Mouse (Mus musculus): ENCODE results near the gene Tnnt3. TPM values are rescaled to one million over a fixed set of nuclear protein-coding genes. Genes with fewer than 3 reads are reported as not detected.

The Tnnt3 gene
- 0.68 and 1.0 TPM in 2 replicates for polyA plus RNA-seq (2015; fragmentation: Nextera tagmentation; extraction: Ambion mirVana)

DNA sequence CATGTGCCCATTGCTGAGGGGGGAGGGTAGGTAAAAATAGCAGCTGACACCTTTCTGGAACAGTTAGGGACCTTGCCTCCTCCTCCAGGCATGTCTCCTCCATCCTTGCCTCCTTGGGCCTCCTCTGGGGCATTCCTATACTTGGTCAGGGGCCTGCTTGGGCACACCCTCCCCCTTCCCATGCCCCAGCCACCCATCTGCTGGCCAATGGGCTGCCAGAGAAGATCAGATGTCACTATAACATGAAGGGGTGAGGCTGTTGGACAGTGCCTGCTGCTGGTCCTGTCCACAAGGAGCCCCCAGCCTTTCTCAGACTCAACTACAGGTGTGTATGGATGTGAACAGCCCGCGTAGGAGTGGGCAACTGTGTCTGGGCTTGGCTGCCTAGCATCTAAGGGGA lies at the start of gene Tnnt3:
TSS of gene Tnnt3 (plus strand) at position 262 of the 400 bp plus-strand sequence.
- Histone ChIP-seq H3K9me3 (no peaks in the 10 kb centered on the region), H3K9ac (replicated peaks) (no peak within 1 kb of the TSS), H3K4me2 (replicated peaks) (no peak within 1 kb of the TSS), H3K36me3 (no peaks in the 10 kb centered on the region), H3K27ac (no peak within 1 kb of the TSS), H3K4me1 (replicated peaks) (no peaks in the 10 kb centered on the region), H3K27me3 (no peaks in the 10 kb centered on the region), H3K4me3 (replicated peaks) (no peak within 1 kb of the TSS)
- no peak for ATAC-seq
- WGBS: 88% methylated on average over 2 of the region's 2 CpGs

DNA sequence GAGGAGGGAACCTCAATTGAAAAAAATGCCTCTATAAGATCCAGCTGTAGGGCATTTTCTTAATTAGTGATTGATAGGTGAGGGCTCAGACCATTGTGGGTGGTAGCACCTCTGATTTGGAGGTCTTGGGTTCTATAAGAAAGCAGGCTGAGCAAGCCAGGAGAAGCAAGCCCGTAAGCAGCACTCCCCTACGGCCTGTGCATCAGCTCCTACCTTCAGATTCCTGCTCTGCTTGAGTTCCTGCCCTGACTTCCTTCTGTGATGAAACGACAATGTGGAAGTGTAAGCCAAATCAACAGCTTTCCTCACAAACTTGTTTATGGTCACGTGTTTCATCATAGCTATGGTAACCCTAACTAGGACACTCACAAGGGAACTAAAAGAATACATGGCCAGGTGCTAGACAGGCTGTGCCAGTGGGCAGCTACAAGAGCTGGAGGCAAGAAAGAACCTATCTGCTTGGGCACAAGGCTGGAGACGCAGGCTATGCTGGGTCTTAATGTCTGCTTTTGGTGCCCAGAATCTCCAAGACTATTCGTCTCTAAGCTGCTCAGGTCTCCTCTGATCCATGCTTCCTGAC lies 49.5 kb upstream of the Tnnt3 start:
- no peaks in the 10 kb centered on the region for H3K36me3 ChIP-seq
- no peak overlapping the region for H3K27ac ChIP-seq
- no peak for ATAC-seq
- no peaks in the 10 kb centered on the region for H3K27me3 ChIP-seq
- H3K9ac ChIP-seq (replicated peaks): no peak overlapping the region
- H3K4me1 ChIP-seq (replicated peaks): no peaks in the 10 kb centered on the region
- no peak overlapping the region for H3K4me3 ChIP-seq (replicated peaks)
- H3K4me2 ChIP-seq (replicated peaks): no peak overlapping the region
- 85% methylated on average over 6 of the region's 6 CpGs for WGBS
- H3K9me3 ChIP-seq: no peaks in the 10 kb centered on the region

DNA sequence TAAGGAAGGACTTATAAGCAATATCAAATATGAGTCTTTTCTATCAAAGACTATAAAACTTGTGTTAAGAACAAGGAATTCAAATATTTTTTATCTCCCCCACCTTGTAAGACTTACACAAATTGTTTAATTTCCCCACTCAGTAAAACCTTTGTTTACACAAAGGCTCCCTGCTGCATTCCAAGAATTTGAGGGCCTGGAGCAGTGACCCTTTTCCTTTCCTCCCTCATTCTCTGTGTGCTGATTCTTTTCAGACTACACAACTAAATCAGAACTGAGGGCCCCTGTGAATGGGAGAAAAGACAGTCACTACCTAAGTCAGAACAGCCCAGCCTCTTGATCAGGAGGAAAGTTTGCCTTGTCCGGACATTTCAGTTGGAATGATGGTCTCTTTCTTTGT lies 43.9 kb upstream of the Tnnt3 start:
- H3K9ac ChIP-seq (replicated peaks): no peak overlapping the region
- 13% methylated on average over 1 of the region's 1 CpGs for WGBS
- H3K36me3 ChIP-seq: no peaks in the 10 kb centered on the region

DNA sequence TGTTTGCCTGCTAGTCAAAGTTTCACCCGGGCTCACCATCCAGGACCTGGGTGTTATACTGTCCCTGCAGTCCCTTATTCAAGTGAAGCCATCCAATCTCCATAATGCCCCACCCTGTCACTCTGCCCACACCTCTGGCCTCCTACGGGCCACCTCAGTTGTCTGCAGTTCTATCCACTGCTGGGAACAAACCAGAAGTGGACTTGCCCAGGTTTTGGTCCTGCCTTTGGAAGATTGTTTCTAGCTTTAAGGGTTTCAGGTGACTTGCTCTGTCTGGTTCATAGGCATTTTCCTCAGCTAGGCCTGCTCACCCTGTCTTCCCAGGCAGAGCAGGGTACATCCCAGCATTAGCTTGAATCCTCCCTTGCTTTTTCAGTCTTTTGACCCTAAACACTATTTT lies 43.4 kb upstream of the Tnnt3 start:
- H3K27ac ChIP-seq: no peak overlapping the region
- H3K9me3 ChIP-seq: no peaks in the 10 kb centered on the region
- H3K4me3 ChIP-seq (replicated peaks): no peak overlapping the region
- H3K4me1 ChIP-seq (replicated peaks): peaks cover 20% of the 10 kb centered on the region
- no peak overlapping the region for H3K4me2 ChIP-seq (replicated peaks)
- ATAC-seq: no peak
- H3K36me3 ChIP-seq: no peaks in the 10 kb centered on the region
- WGBS: 55% methylated on average over 2 of the region's 2 CpGs
- H3K27me3 ChIP-seq: no peaks in the 10 kb centered on the region
- no peak overlapping the region for H3K9ac ChIP-seq (replicated peaks)

More for the DNA sequence above, 43.9 kb upstream of the Tnnt3 start:
- no peak for ATAC-seq
- H3K9me3 ChIP-seq: no peaks in the 10 kb centered on the region
- H3K4me1 ChIP-seq (replicated peaks): peaks cover 20% of the 10 kb centered on the region
- H3K4me2 ChIP-seq (replicated peaks): no peak overlapping the region
- H3K27ac ChIP-seq: no peak overlapping the region
- H3K4me3 ChIP-seq (replicated peaks): no peak overlapping the region
- no peaks in the 10 kb centered on the region for H3K27me3 ChIP-seq

DNA sequence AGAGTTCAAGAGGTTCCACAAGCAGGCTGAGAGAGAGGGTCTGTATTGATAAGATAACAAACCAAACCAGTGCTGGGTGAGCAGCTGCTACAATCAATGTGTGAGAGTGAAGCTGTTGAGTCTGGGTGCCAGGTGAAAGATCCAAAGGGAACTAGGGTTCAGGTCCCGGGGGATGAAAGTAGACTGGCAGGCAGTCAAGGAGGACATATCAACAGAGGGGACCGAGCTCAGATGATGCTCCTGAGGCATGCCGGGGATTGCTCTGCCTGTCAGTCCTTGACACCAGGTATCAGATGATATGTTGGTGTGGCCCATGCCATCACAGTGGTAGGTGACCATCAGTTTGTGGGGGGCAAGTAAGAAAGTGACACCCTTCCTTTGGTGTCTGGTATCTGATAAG lies 41.8 kb upstream of the Tnnt3 start:
- Histone ChIP-seq H3K4me1 (replicated peaks) (peaks cover 20% of the 10 kb centered on the region), H3K27me3 (no peaks in the 10 kb centered on the region), H3K9me3 (no peaks in the 10 kb centered on the region), H3K36me3 (no peaks in the 10 kb centered on the region), H3K4me2 (replicated peaks) (no peak overlapping the region), H3K4me3 (replicated peaks) (no peak overlapping the region), H3K27ac (0 out of 2 replicates have a peak overlapping the region, but pooled peaks have one; percentile 37), H3K9ac (replicated peaks) (no peak overlapping the region)
- WGBS: 62% methylated on average over 3 of the region's 3 CpGs
- 0 out of 2 replicates have a peak, but pooled peaks have one; percentile 56 for ATAC-seq

DNA sequence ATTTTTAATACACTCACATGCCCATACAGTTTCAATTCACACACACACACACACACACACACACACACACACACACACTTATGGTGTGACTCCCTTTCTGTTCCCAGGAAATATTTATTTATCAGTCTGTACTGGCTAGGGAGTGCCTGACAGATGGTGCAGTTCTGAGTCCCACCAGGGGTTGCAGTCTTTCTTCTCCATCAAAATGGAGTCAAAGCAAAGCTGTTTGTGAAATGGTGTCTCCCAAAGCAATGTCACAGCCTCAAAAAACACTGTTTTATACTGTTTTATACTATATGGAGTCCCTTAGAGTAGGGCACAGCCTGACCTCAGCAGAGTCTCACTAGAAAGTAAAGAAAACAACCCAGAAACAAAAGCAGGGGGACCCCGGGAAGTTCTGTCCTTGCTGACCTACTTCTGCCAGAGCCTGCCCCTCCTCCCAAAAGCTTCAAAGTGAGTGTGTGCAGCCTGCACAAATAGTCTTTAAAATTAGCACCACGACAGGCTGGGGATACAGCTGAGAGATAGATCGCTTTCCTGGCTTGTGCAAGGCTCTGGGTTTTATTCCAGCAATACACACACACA lies 41.3 kb upstream of the Tnnt3 start:
- Histone ChIP-seq H3K4me3 (replicated peaks) (no peak overlapping the region), H3K27ac (peak overlapping the region; percentile 37), H3K9ac (replicated peaks) (no peak overlapping the region), H3K27me3 (no peaks in the 10 kb centered on the region), H3K4me2 (replicated peaks) (no peak overlapping the region), H3K4me1 (replicated peaks) (peaks cover 20% of the 10 kb centered on the region), H3K36me3 (no peaks in the 10 kb centered on the region), H3K9me3 (no peaks in the 10 kb centered on the region)
- peak; percentile 75; the same call in 1 of the 2 replicates for ATAC-seq
- WGBS: 32% methylated on average over 3 of the region's 3 CpGs

DNA sequence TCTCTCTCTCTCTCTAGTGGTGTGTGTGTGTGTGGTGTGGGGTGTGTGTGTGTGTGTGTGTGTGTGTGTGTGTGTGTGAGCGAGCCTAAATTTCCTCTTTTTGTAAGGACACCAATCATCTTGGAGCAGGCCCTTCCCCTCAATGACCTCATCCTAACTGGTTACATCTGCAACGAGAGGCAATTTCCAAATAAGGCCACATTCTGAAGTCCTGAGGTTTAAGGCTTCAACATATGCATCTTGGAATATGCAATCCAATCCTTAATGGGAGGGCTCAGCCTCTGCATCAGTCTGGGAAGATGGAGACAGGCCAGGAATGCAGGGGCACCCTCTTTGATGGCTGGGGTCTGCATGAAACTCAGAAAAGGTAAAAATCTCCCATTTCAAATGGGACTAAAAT lies 40.6 kb upstream of the Tnnt3 start:
- H3K9me3 ChIP-seq: no peaks in the 10 kb centered on the region
- H3K9ac ChIP-seq (replicated peaks): no peak overlapping the region
- peak overlapping the region; percentile 62 for H3K27ac ChIP-seq
- 43% methylated on average over 2 of the region's 2 CpGs for WGBS
- H3K4me2 ChIP-seq (replicated peaks): no peak overlapping the region
- H3K27me3 ChIP-seq: no peaks in the 10 kb centered on the region
- no peaks in the 10 kb centered on the region for H3K36me3 ChIP-seq
- no peak overlapping the region for H3K4me3 ChIP-seq (replicated peaks)
- no peak for ATAC-seq
- peaks cover 20% of the 10 kb centered on the region for H3K4me1 ChIP-seq (replicated peaks)

GRCm38 (mm10) chr7:142458676-142459298 lies 39.8 kb upstream of the Tnnt3 start:
- Histone ChIP-seq H3K4me2 (replicated peaks) (no peak overlapping the region), H3K4me1 (replicated peaks) (peaks cover 20% of the 10 kb centered on the region)

GRCm38 (mm10) chr7:142459299-142459691 lies 39.3 kb upstream of the Tnnt3 start:
- ATAC-seq: no peak
- no peak overlapping the region for H3K4me2 ChIP-seq (replicated peaks)
- no peaks in the 10 kb centered on the region for H3K9me3 ChIP-seq
- H3K27ac ChIP-seq: no peak overlapping the region
- H3K27me3 ChIP-seq: no peaks in the 10 kb centered on the region
- 87% methylated on average over 2 of the region's 2 CpGs for WGBS
- no peak overlapping the region for H3K9ac ChIP-seq (replicated peaks)
- no peak overlapping the region for H3K4me3 ChIP-seq (replicated peaks)
- H3K4me1 ChIP-seq (replicated peaks): peaks cover 20% of the 10 kb centered on the region
- no peaks in the 10 kb centered on the region for H3K36me3 ChIP-seq

More at GRCm38 (mm10) chr7:142458676-142459298, 39.8 kb upstream of the Tnnt3 start:
- no peaks in the 10 kb centered on the region for H3K27me3 ChIP-seq
- no peak overlapping the region for H3K4me3 ChIP-seq (replicated peaks)
- H3K27ac ChIP-seq: no peak overlapping the region
- ATAC-seq: no peak
- H3K9me3 ChIP-seq: no peaks in the 10 kb centered on the region
- no peak overlapping the region for H3K9ac ChIP-seq (replicated peaks)
- 88% methylated on average over 5 of the region's 5 CpGs for WGBS
- H3K36me3 ChIP-seq: no peaks in the 10 kb centered on the region

GRCm38 (mm10) chr7:142460636-142461077 lies 38.0 kb upstream of the Tnnt3 start, which contains the start of gene Lsp1:
TSS of gene Lsp1 (plus strand) at chr7:142460809.
- H3K4me3 ChIP-seq (replicated peaks): no peak within 1 kb of the TSS
- H3K27ac ChIP-seq: no peak within 1 kb of the TSS
- WGBS: 92% methylated on average over 7 of the region's 7 CpGs
- peaks cover 17% of the 10 kb centered on the region for H3K4me1 ChIP-seq (replicated peaks)
- no peak within 1 kb of the TSS for H3K4me2 ChIP-seq (replicated peaks)
- H3K27me3 ChIP-seq: no peaks in the 10 kb centered on the region
- H3K9ac ChIP-seq (replicated peaks): no peak within 1 kb of the TSS
- no peaks in the 10 kb centered on the region for H3K9me3 ChIP-seq
- H3K36me3 ChIP-seq: no peaks in the 10 kb centered on the region
- no peak for ATAC-seq

DNA sequence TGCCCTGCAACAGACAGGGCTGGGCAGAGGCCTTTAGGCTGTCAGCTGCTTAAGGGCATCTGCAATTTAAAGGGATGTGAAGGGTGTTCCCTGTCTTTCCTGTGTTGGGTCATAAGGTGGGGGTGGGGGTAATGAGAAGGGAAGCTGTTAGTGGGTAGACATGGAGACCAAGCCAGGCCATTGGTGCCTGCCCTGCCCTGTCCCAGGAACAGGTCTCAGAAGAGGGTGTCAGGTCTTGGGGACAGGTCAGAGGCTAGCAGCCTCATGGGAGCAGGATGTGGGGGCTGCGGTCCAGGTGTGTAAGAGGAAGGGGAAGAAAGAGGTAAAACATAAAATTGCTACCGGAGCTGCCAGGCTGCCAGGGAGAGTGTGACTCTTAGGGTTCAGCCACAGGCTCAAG lies 37.2 kb upstream of the Tnnt3 start:
- Histone ChIP-seq H3K9ac (replicated peaks) (no peak overlapping the region), H3K4me2 (replicated peaks) (no peak overlapping the region), H3K27ac (no peak overlapping the region), H3K4me3 (replicated peaks) (no peak overlapping the region), H3K27me3 (no peaks in the 10 kb centered on the region), H3K4me1 (replicated peaks) (peaks cover 16% of the 10 kb centered on the region), H3K9me3 (no peaks in the 10 kb centered on the region), H3K36me3 (no peaks in the 10 kb centered on the region)
- 85% methylated on average over 2 of the region's 2 CpGs for whole genome bisulfite sequencing
- ATAC-seq: no peak

- no peak overlapping the region for H3K27ac ChIP-seq
- H3K4me3 ChIP-seq (replicated peaks): no peak overlapping the region
- H3K36me3 ChIP-seq: no peaks in the 10 kb centered on the region
- no peak overlapping the region for H3K9ac ChIP-seq (replicated peaks)
- peaks cover 9% of the 10 kb centered on the region for H3K4me1 ChIP-seq (replicated peaks)
- no peak overlapping the region for H3K4me2 ChIP-seq (replicated peaks)
- no peaks in the 10 kb centered on the region for H3K9me3 ChIP-seq
- ATAC-seq: no peak
- WGBS: 83% methylated on average over 6 of the region's 6 CpGs
- no peaks in the 10 kb centered on the region for H3K27me3 ChIP-seq
Observed at GRCm38 (mm10) chr7:142462190-142462589, 36.4 kb upstream of the Tnnt3 start.

All from midbrain, embryonic 13.5 days (tissue).